Comparison of ENCODE assay signal across 27 mouse cellular contexts in genomic region chr6:71353722-71354121, GRCm38 (mm10). TPM values are rescaled to one million over a fixed set of nuclear protein-coding genes. Genes with fewer than 3 reads are reported as not detected.
"Had no signal": no experiment of that assay in that cellular context is flagged by ENCODE, and none has a peak within 500 bp of the region (broad histone marks: within the 10 kb centered on the region; RNA-seq: fewer than 3 reads in every experiment).

No protein-coding gene starts in this region.

- H3K4me2 ChIP-seq: lung, embryonic 14.5 days; midbrain, embryonic 12.5 days; midbrain, embryonic 15.5 days; neural tube, embryonic 13.5 days; stomach, embryonic 15.5 days had no signal

- ATAC-seq: inflammation-experienced regulatory T-cells, adult 6 months; intestine, embryonic 16.5 days; liver, postnatal 0 days; lung, postnatal 0 days; midbrain, embryonic 15.5 days had no signal

- H3K4me3 ChIP-seq: left cerebral cortex, adult 2 months; midbrain, embryonic 12.5 days; midbrain, embryonic 15.5 days; myocyte; neural tube, embryonic 13.5 days; stomach, embryonic 15.5 days had no signal

- H3K27ac ChIP-seq: kidney, postnatal 0 days; left cerebral cortex, adult 2 months; liver, embryonic 14.5 days; macrophage; midbrain, embryonic 12.5 days; midbrain, embryonic 15.5 days; neural tube, embryonic 13.5 days; stomach, embryonic 15.5 days had no signal

- H3K36me3 ChIP-seq: midbrain, embryonic 12.5 days; midbrain, embryonic 15.5 days; neural tube, embryonic 13.5 days; stomach, embryonic 15.5 days had no signal

- H3K9ac ChIP-seq: liver, embryonic 14.5 days; liver, postnatal 0 days; lung, embryonic 14.5 days; midbrain, embryonic 12.5 days; midbrain, embryonic 15.5 days; neural tube, embryonic 13.5 days; stomach, embryonic 15.5 days had no signal

- H3K27me3 ChIP-seq: midbrain, embryonic 12.5 days; midbrain, embryonic 15.5 days; neural tube, embryonic 13.5 days; stomach, embryonic 15.5 days had no signal

- DNase-seq: kidney, adult 18-20 months; kidney, adult 9 months; kidney, postnatal 25 days; layer of hippocampus, postnatal 36 days; liver, postnatal 0 days; lung, embryonic 14.5 days had no signal

- H3K9me3 ChIP-seq: midbrain, embryonic 12.5 days; midbrain, embryonic 15.5 days; neural tube, embryonic 13.5 days; stomach, embryonic 15.5 days had no signal

- H3K4me1 ChIP-seq: midbrain, embryonic 12.5 days; midbrain, embryonic 15.5 days; neural tube, embryonic 13.5 days; stomach, embryonic 15.5 days had no signal

RNA-seq across cellular contexts. Expression of gene Cd8a, which starts 19.5 kb away (rescaled TPM):
- total RNA-seq: layer of hippocampus, adult 8-10 months; layer of hippocampus, postnatal 10 days; layer of hippocampus, postnatal 36 days; left cerebral cortex, adult 2 months; left cerebral cortex, postnatal 36 days had no signal
- polyA plus RNA-seq: intestine, embryonic 16.5 days; limb, embryonic 11.5 days; liver, embryonic 14.5 days; lung, embryonic 14.5 days; midbrain, embryonic 12.5 days; midbrain, embryonic 15.5 days; myocyte; neural tube, embryonic 13.5 days had no signal

RNA-seq across cellular contexts. Expression of gene Cd8b1, which starts 31.1 kb away (rescaled TPM):
- total RNA-seq: layer of hippocampus, adult 8-10 months; layer of hippocampus, postnatal 10 days; layer of hippocampus, postnatal 36 days; left cerebral cortex, adult 2 months; left cerebral cortex, postnatal 10 days; left cerebral cortex, postnatal 36 days had no signal
- polyA plus RNA-seq: intestine, embryonic 16.5 days; limb, embryonic 14.5 days; liver, embryonic 14.5 days; liver, postnatal 0 days; lung, embryonic 14.5 days; midbrain, embryonic 12.5 days; midbrain, embryonic 15.5 days; myocyte; neural tube, embryonic 13.5 days had no signal

RNA-seq across cellular contexts. Expression of gene Smyd1, which starts 31.7 kb away (rescaled TPM):
- total RNA-seq: megakaryocyte, adult 5-6 weeks; monocyte, adult 5-6 weeks; neutrophil, adult 5-6 weeks had no signal
- polyA plus RNA-seq: macrophage had no signal
